Mouse (Mus musculus) ES-E14 (cell line): ENCODE results near the gene Cdh8. TPM values are rescaled to one million over a fixed set of nuclear protein-coding genes. Genes with fewer than 3 reads are reported as not detected.

Source experiments
- DNase-seq: peaks from one replicate; pipeline ENCODE4 v3.0.0-alpha.2; 2013; ENCODE audit warnings: low read depth, low spot score
- H3K27ac ChIP-seq: 2 replicates; pipeline ENCODE4 v1.5.1; 2012; ENCODE audit warnings: low read depth, mild to moderate bottlenecking, low read length, moderate library complexity, mixed read lengths; ENCODE audit not compliant: poor library complexity, insufficient read depth, severe bottlenecking
- H3K36me3 ChIP-seq: 2 replicates; pipeline ENCODE4 v1.6.1; 2012; ENCODE audit warnings: mild to moderate bottlenecking, low read length, moderate library complexity, mixed read lengths; ENCODE audit not compliant: control insufficient read depth, poor library complexity, insufficient read depth, severe bottlenecking
- H3K4me1 ChIP-seq, 2 experiments: fragments of 150-350 bp in 1 of 2; sonication (generic) in 1 of 2; 2 replicates each; pipeline ENCODE4 v1.6.1; 2012; ENCODE audit warnings: low read length in 2 of 2, mild to moderate bottlenecking in 1 of 2, mixed read lengths in 1 of 2; ENCODE audit not compliant: control insufficient read depth in 2 of 2, insufficient read depth in 2 of 2, poor library complexity in 1 of 2
- H3K4me3 ChIP-seq, 2 experiments: fragments of 150-350 bp in 1 of 2; sonication (generic) in 1 of 2; 2 replicates each; pipeline ENCODE4 v1.5.1; 2012; ENCODE audit warnings: low read length in 2 of 2, low read depth in 1 of 2, mild to moderate bottlenecking in 1 of 2, mixed read lengths in 1 of 2; ENCODE audit not compliant: insufficient read depth in 1 of 2, poor library complexity in 1 of 2, severe bottlenecking in 1 of 2
- H3K9ac ChIP-seq: 2 replicates; pipeline ENCODE4 v1.6.1; 2012; ENCODE audit warnings: low read depth, mild to moderate bottlenecking, low read length, mixed read lengths; ENCODE audit not compliant: poor library complexity, insufficient read depth, severe bottlenecking
- H3K9me3 ChIP-seq: fragments of 150-350 bp; sonication (generic); 2 replicates; pipeline ENCODE4 v1.6.1; 2012; ENCODE audit warnings: low read depth, mild to moderate bottlenecking, low read length; ENCODE audit not compliant: control insufficient read depth, insufficient read depth
- CHD2 ChIP-seq: IDR thresholded peaks from 2 replicates; pipeline ENCODE4 v1.6.1; 2014; ENCODE audit warnings: mild to moderate bottlenecking, low read depth, low read length, inconsistent platforms
- HCFC1 ChIP-seq: IDR thresholded peaks from 2 replicates; pipeline ENCODE4 v1.6.1; 2012; ENCODE audit warnings: low read length, inconsistent platforms, borderline replicate concordance; ENCODE audit not compliant: insufficient read depth
- MAFK ChIP-seq: IDR thresholded peaks from 2 replicates; pipeline ENCODE4 v1.6.1; 2014; ENCODE audit warnings: mild to moderate bottlenecking, low read depth, low read length, inconsistent platforms; ENCODE audit not compliant: insufficient read depth
- ZC3H11A ChIP-seq: IDR thresholded peaks from 2 replicates; pipeline ENCODE4 v1.6.1; 2012; ENCODE audit warnings: low read depth, mild to moderate bottlenecking, inconsistent platforms, low read length, borderline replicate concordance
- ZNF384 ChIP-seq: IDR thresholded peaks from 2 replicates; pipeline ENCODE4 v1.6.1; 2012; ENCODE audit warnings: low read depth, low read length, inconsistent platforms
- in situ Hi-C, 2 experiments: fragments of 600-800 bp; cut with MboI; formaldehyde crosslinking; loops; one replicate each; pipeline ENCODE4 v1.15.1; 2025; ENCODE audit warnings: low sequenced_read_pairs in 2 of 2, inconsistent platforms in 1 of 2; ENCODE audit not compliant: unreplicated experiment in 2 of 2
- total RNA-seq: library from RNA; depleted of rRNA; stranded (reverse); fragments of 300-350 nt; gene quantifications from 2 replicates; pipeline ENCODE4 v1.2.3, GENCODE M21; 2012

Cdh8 gene
- total RNA-seq, 1 experiment = 0.13 TPM

DNA sequence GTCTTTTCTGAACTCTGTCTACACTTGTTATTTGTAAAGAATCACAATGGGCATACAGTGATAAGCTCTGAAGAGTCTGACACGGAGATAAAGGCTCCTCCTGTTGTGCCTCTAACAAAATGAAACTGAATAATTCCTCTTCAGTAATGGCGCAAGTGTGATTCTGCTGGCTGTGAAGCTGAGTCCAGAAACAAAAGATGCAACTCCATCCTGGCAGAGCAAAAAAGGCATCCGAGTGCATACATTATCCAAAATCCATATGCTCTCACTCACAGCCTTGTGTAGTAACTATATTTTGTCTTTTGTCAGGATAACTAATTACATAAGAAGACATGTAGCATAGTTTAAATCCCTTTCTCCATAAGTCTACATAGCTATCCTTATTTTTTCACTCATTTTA is 149.1 kb downstream of the Cdh8 start:
- H3K4me1 ChIP-seq = no peaks in the 10 kb centered on the region

GRCm38 (mm10) chr8:99234372-99234771 is 181.9 kb downstream of the Cdh8 start:
- no peak overlapping the region for H3K9ac ChIP-seq
- no peaks in the 10 kb centered on the region for H3K4me1 ChIP-seq
- no peak for TF ChIP-seq ZC3H11A
- no peak for TF ChIP-seq MAFK
- TF ChIP-seq HCFC1 = no peak
- no peak for TF ChIP-seq ZNF384
- TF ChIP-seq CHD2 = no peak
- H3K9me3 ChIP-seq = no peaks in the 10 kb centered on the region
- in situ Hi-C loops = no loop called here
- no peak overlapping the region for H3K4me3 ChIP-seq
- H3K36me3 ChIP-seq = no peaks in the 10 kb centered on the region
- no peak overlapping the region for H3K27ac ChIP-seq
- DNase-seq = no peak

More for the DNA sequence above, 149.1 kb downstream of the Cdh8 start:
- H3K9ac ChIP-seq = no peak overlapping the region
- DNase-seq = no peak
- H3K9me3 ChIP-seq = no peaks in the 10 kb centered on the region
- no peak overlapping the region for H3K4me3 ChIP-seq
- TF ChIP-seq MAFK (no peak), CHD2 (no peak)
- no peak overlapping the region for H3K27ac ChIP-seq
- no peaks in the 10 kb centered on the region for H3K36me3 ChIP-seq
- in situ Hi-C loops = no loop called here

GRCm38 (mm10) chr8:99223697-99224096 is 192.6 kb downstream of the Cdh8 start:
- no peaks in the 10 kb centered on the region for H3K4me1 ChIP-seq
- no peaks in the 10 kb centered on the region for H3K36me3 ChIP-seq
- no peak overlapping the region for H3K27ac ChIP-seq
- no peak for DNase-seq
- no peak overlapping the region for H3K9ac ChIP-seq
- no peaks in the 10 kb centered on the region for H3K9me3 ChIP-seq
- in situ Hi-C loops = no loop called here
- H3K4me3 ChIP-seq = no peak overlapping the region
- TF ChIP-seq MAFK (no peak), CHD2 (no peak), ZC3H11A (no peak), ZNF384 (no peak), HCFC1 (no peak)

DNA sequence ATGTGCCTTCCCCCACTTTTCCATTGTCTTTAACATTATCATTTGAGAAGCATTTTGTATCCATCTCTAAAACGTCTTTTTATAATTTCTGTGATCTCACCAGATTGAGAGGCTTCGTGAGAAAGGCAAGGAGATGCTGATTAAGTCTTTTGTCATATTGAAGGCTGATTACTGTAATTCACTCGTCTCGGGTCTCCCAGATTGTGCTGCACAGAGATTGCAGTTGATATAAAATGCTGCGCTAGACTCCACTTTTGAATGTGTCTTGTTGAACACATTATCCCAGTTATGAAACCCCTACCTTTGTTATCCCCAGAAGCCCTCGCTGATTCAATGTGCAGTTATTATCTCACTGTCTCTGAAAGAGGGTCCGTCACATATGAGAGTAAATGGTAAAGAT is 211.1 kb downstream of the Cdh8 start:
- TF ChIP-seq MAFK (no peak), CHD2 (no peak), HCFC1 (no peak), ZNF384 (no peak), ZC3H11A (no peak)
- Histone ChIP-seq H3K4me1 (no peaks in the 10 kb centered on the region), H3K27ac (no peak overlapping the region), H3K9ac (no peak overlapping the region), H3K36me3 (no peaks in the 10 kb centered on the region), H3K4me3 (no peak overlapping the region), H3K9me3 (no peaks in the 10 kb centered on the region)
- no peak for DNase-seq
- in situ Hi-C loops = no loop called here

DNA sequence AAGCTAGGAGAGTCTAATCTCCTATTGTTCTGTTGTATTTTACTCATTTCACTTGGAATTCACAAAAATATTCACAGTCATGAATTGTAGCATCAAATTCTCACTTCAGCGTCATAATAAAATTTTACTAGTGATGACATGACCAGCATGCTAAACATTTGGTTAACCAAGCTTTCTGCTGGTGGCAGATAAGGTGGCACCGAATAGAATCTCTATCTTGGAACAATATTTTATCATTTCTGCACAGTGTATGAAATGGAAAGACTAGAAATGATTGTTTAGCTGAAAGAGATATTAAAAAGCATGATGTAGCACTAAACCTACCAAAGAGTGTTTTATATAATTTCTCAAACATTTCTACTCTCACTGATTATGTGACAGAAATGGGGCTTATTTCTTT is 225.6 kb downstream of the Cdh8 start:
- H3K27ac ChIP-seq = no peak overlapping the region
- TF ChIP-seq HCFC1 (no peak), CHD2 (no peak), ZNF384 (no peak), MAFK (no peak)
- no peak for DNase-seq
- no peaks in the 10 kb centered on the region for H3K9me3 ChIP-seq
- no peak overlapping the region for H3K4me3 ChIP-seq
- H3K36me3 ChIP-seq = no peaks in the 10 kb centered on the region
- H3K9ac ChIP-seq = no peak overlapping the region
- no peaks in the 10 kb centered on the region for H3K4me1 ChIP-seq
- in situ Hi-C loops = no loop called here
